Mouse (Mus musculus) gastrocnemius, adult 2 months (tissue): ENCODE results near the gene Zfp64. TPM values are rescaled to one million over a fixed set of nuclear protein-coding genes. Genes with fewer than 3 reads are reported as not detected.
A peak's percentile ranks its signal among the peaks of the same experiment; 100 is the strongest.
"Not testable (repeated sequence)": the region's sequence is repeated elsewhere in the genome, so short reads cannot be mapped to it uniquely, and the experiment has no call there.

ENCODE experiments used
- DNase-seq: peaks from one replicate; pipeline ENCODE4 v3.0.0; 2022
- H3K27ac ChIP-seq: fragments of 200-600 bp; 2 replicates; pipeline ENCODE4 v1.8.1; 2022; ENCODE audit warnings: mild to moderate bottlenecking
- H3K4me3 ChIP-seq: fragments of 200-600 bp; 2 replicates; pipeline ENCODE4 v1.8.1; 2022; ENCODE audit warnings: mild to moderate bottlenecking, moderate library complexity
- CTCF ChIP-seq: fragments of 200-600 bp; IDR thresholded peaks from 2 replicates; pipeline ENCODE4 v1.8.1; 2022; ENCODE audit warnings: antibody characterized with exemption, mild to moderate bottlenecking, moderate library complexity
- intact Hi-C: fragments of 180-260 bp; cut with DNase I; formaldehyde crosslinking; loops from one replicate; pipeline ENCODE4 v1.15.1; 2025
- total RNA-seq, 2 experiments: library from RNA; stranded (reverse); gene quantifications; 2 replicates each; pipeline ENCODE4 v1.2.3; 2021

Zfp64 gene
- total RNA-seq, 2 experiments from 2014 or later = 7.6 to 8.4 TPM

DNA sequence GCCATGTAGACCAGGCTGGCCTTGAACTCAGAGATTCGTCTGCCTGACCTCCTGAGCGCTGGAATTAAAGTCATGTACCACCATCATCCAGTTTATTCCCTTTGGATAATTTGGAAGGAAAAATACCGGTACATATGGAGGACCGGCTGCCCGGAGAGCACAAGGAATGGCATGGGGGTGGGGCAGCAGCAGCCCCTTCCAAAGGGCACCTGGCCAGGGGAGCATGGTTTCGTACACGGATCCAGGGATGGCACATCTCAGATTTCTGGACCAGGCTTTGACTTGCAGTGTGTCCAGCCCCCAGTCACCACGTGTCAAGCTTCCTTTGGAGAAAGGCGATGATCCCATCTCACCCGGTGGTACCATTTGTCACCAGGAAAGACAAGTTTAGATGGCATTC, 78.8 kb downstream of the Zfp64 start:
- H3K27ac ChIP-seq = no peak overlapping the region
- intact Hi-C loops = no loop called here
- TF ChIP-seq CTCF = no peak
- DNase-seq = no peak
- no peak overlapping the region for H3K4me3 ChIP-seq

DNA sequence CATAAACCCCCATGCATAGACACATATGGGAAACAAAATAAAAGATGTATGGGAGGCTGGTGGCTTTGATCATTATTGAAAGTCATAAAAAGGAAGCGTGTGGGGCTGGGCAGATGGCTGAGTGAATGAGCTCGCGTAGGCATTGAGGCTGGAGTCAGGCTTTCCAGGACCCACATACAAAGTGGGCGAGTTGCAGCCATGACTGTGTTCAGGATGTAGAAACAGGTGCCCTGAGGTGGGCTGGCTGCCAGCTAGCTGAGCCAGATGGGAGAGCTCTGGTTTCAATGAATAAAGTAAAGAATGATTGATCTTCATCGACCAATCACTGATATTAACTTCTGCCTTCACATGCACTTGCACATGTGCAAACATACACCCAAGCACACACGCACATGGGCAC, 80.9 kb downstream of the Zfp64 start:
- intact Hi-C loops = loop anchor here (5.0 kb wide), 1 partner anchor 182 kb away; no protein-coding TSS in a partner anchor
- no peak overlapping the region for H3K27ac ChIP-seq
- DNase-seq = no peak
- H3K4me3 ChIP-seq = no peak overlapping the region
- no peak for TF ChIP-seq CTCF

DNA sequence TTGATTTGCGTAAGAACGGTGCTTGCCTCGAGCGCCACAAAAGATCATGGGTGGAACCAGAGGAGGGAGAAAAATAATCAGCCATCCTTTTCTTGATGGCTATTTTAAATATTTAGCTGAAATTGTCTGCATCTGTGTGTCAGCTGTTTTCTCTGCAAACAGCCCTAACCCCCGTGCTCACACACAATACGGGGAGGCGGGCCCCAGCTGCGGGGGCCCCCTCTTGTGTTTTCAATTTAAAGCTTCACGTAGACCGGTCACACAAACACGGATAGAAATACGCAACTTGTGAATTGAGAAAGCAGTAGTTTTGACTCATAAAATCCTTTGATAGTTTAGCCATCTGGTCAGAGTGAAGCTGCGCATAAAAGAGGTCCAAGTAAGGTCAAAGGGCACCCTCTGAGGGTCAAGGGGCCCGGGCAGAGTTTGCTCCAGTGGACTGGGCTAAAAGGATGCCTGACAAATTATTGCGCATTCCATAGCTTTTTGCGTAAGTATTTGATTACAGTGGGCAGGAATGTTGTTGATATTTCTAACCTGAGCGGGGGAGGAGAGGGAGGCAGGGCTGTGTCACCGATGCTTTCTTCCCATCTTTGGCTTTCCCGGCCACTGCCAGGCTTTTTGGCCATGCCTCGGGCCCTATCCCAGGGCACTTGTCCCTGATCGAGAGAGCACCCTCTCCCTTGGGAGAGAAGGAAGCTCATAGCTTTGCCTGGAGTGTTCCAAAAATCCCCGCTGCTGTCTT, 83.4 kb downstream of the Zfp64 start:
- intact Hi-C loops = loop anchor here (5.0 kb wide), 1 partner anchor 180 kb away; no protein-coding TSS in a partner anchor

DNA sequence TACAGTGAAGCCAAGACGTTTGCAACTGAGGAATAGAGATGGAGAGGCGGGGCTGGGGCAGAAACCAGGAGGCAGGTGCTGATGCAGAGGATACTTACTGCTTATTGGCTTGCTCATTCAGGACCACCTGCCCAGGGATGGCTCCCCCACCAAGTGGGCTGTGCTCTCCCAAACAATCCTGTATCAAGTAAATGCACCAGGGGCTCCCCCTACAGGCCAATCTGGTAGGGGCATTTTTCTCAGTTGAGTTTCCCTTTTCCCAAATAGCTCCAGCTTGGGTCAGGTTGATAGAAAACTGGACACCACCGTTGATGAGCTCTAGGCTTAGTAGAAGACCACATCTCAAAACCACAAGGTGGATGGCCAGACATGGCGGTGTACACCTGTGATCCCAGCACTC, 84.9 kb downstream of the Zfp64 start:
- DNase-seq = peak; percentile 38
- TF ChIP-seq CTCF = peak; percentile 65
- intact Hi-C loops = loop anchor here (5.0 kb wide), 1 partner anchor 178 kb away; no protein-coding TSS in a partner anchor
- no peak overlapping the region for H3K4me3 ChIP-seq
- no peak overlapping the region for H3K27ac ChIP-seq

More for the DNA sequence above, 83.4 kb downstream of the Zfp64 start:
- 0 out of 2 replicates have a peak overlapping the region, but pooled peaks have one; percentile 5 for H3K4me3 ChIP-seq
- no peak for TF ChIP-seq CTCF
- DNase-seq = no peak
- no peak overlapping the region for H3K27ac ChIP-seq

DNA sequence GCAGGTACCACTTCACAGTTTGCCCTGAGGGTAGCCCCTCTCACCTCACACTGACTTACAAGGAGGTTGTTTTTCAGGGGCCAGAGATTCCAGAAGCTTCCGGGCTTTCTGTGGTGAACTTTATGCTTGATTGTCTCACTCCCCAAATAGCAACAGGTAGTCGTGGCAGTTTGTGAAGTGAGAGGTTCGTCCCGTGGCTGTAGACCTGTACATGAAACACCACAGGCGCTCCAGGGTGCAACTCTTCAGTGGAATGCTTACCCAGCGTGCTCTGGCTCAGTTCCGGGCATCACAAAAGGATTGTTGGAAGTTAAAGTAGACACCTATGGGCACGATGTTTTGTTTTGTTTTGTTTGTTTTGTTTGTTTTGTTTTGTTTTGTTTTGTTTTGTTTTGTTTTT, 88.4 kb downstream of the Zfp64 start:
- Histone ChIP-seq H3K27ac (no peak overlapping the region), H3K4me3 (no peak overlapping the region)
- intact Hi-C loops = loop anchor here (10.0 kb wide), 1 partner anchor 102 kb away; the partner anchor contains the start of gene Sall4
- no peak for DNase-seq
- no peak for TF ChIP-seq CTCF

DNA sequence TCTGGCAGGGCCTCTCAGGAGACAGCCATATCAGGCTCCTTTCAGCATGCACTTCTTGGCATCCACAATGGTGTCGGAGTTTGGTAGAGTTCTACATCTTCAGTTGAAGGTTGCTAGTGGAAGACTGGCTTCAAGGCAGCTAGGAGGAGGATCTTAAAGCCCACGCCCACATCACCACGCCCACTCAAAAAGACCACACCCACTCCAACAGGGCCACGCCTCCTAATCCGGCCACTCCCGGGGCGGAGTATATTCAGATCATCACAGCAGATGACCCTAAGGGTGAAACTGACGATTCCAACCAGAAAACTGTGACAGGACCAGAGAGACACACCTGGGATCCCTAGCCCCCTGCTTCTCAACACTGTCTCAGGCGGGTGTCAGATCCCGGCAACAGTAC, 89.0 kb downstream of the Zfp64 start:
- TF ChIP-seq CTCF = no peak
- Histone ChIP-seq H3K27ac (no peak overlapping the region), H3K4me3 (no peak overlapping the region)
- DNase-seq = no peak
- intact Hi-C loops = loop anchor here (10.0 kb wide), 1 partner anchor 102 kb away; the partner anchor contains the start of gene Sall4

DNA sequence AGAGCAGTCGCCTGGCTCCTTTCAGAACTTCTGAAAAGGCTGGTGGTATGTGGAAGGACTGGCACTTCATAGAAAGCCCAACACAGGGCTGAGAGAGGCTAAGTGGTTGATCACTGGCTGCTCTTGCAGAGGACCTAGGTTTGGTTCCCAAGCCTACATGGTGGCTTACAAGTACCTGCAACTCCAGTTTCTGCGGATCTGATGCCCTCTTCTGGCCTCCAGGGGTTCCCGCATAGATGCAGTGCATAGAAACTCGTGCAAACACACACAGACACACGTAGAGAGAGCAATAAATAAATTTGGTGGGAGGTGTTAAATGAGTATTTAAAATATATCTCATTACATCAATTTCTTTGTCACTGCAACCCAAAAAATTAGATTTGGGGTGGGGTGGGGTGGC, 90.5 kb downstream of the Zfp64 start:
- Histone ChIP-seq H3K4me3 (no peak overlapping the region), H3K27ac (no peak overlapping the region)
- DNase-seq = no peak
- intact Hi-C loops = loop anchor here (10.0 kb wide), 1 partner anchor 100 kb away; the partner anchor contains the start of gene Sall4
- TF ChIP-seq CTCF = no peak

DNA sequence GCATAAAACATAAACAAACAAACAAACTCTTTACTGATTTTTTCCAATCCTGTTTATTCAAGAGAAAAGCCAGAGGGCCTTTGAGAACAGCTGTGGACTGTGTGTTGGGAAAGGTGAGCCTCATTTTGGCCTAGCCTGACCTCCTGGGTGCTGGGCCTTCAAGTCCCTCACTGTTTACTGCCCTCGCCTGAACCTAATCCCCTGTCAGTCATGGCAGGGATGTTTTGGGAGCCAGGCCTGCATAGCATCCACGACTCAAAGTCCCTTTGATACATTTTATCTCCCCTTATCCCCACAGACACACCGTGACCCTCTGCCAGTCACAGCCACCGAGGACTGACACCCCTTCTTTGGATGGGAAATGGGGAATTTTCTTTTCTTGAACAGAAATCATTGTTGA, 92.7 kb downstream of the Zfp64 start:
- DNase-seq = no peak
- intact Hi-C loops = loop anchor here (10.0 kb wide), 1 partner anchor 98 kb away; the partner anchor contains the start of gene Sall4

DNA sequence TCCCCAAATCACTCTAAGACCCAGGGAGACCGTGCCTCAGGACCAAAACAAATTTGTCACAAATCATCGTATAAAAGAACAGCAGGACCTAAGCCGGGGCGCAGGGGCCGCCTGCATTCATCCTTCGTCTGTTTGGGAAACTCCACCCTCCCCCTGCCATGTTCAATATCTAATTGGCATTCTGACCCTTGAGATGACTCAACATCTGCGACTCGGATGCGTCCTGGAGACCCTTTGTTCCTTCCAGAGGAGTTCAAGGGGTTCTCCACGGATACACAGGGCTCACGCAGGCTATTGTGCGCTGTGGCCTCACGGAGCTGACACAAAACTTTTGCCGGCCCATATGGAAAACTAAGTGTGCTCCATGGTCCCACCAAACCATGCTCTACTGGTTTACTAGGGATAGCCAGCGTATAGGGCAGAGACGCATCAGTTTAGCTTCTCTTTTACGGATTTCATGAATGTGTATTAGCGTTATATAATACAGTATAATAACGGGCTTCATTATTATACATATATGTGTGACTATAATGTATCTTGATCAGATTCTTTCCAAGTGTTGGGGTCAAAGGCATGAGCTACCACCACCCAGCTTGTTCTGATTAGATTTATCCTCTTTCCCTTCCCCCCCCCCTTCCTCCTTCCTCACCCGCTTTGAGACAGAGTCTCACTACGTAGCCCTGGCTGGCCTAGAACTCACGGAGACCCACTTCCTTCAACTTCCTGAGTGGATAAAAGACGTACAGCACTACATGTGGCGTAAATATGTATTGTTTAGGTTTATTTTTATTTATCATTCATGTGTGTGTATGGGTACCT, 94.3 kb downstream of the Zfp64 start:
- DNase-seq = no peak
- TF ChIP-seq CTCF = no peak
- no peak overlapping the region for H3K4me3 ChIP-seq
- intact Hi-C loops = loop anchor here (10.0 kb wide), 1 partner anchor 96 kb away; the partner anchor contains the start of gene Sall4
- no peak overlapping the region for H3K27ac ChIP-seq

More for the DNA sequence above, 92.7 kb downstream of the Zfp64 start:
- Histone ChIP-seq H3K4me3 (no peak overlapping the region), H3K27ac (no peak overlapping the region)
- no peak for TF ChIP-seq CTCF

DNA sequence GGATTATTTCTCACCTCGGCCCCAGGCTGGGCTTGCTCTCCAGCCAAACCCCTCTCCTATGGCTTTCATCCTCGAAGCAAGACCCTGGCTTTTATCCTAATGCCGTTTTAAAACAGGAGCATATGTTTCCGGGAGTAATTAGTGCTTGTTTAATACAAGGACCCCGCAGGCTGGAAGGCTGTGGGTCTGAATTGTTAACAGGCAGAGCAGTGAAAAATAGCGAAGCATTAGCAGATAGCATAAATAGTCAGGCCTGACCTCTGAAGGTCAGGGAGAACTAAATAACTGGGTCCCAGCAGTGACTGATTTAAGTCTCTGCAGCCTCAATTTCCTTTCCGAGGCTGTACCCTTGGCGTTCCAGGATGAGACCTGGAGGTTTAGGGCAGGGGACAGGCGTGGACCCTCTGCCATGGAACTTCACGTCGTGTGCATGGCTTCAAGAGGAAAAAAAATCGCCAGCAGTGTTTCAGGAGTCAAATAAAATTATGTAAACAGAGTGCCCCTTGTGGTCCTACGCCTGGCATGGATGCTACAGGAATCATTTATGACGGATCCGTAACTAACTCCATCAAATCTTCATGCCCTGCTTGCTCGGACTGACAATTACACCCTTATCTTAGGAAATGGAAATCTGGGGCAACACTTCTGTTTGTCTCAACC, 95.2 kb downstream of the Zfp64 start:
- Histone ChIP-seq H3K4me3 (no peak overlapping the region), H3K27ac (no peak overlapping the region)
- intact Hi-C loops = loop anchor here (10.0 kb wide), 1 partner anchor 95 kb away; the partner anchor contains the start of gene Sall4
- no peak for TF ChIP-seq CTCF
- no peak for DNase-seq

DNA sequence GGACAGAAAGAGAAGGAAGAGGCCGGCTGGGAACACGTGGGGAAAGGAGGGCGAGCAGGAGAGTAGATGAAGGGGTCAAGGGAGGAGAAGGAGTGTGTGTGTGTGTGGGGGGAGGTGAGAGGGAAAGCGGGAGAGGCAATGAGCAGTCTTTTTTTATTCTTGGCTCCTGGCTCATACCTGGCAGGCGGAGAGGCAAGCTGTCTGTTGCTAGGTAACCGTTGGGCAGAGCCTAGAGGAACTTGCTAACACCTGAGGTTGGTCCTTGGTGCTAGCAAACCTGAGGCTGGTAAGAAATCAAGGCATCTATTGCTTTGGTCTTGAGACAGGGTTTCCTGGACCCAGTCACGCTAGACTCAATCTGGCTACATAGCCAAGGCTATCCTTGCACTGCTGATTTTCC, 98.7 kb downstream of the Zfp64 start:
- intact Hi-C loops = no loop called here

DNA sequence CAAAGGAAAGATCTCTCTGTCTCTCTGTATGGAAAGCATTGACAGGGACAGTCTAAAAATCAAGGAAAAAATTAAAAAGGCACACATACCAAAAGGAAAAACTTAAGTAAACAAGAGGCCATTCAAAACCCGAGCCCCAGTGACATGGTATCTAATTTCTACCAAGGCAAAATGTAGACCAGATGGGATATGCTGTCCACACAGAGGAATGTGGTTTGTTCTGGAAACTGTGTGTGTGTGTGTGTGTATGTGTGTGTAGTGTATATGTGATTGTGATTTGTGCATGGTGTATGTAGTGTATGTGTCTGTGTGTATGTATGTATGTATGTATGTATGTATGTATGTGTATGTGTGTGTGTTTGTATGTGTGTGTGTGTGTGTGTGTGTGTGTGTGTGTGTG, 100.6 kb downstream of the Zfp64 start:
- H3K4me3 ChIP-seq = no peak overlapping the region
- DNase-seq = no peak
- intact Hi-C loops = no loop called here
- TF ChIP-seq CTCF = no peak
- H3K27ac ChIP-seq = no peak overlapping the region

More for the DNA sequence above, 98.7 kb downstream of the Zfp64 start:
- H3K27ac ChIP-seq = no peak overlapping the region
- DNase-seq = no peak
- H3K4me3 ChIP-seq = no peak overlapping the region
- TF ChIP-seq CTCF = no peak

DNA sequence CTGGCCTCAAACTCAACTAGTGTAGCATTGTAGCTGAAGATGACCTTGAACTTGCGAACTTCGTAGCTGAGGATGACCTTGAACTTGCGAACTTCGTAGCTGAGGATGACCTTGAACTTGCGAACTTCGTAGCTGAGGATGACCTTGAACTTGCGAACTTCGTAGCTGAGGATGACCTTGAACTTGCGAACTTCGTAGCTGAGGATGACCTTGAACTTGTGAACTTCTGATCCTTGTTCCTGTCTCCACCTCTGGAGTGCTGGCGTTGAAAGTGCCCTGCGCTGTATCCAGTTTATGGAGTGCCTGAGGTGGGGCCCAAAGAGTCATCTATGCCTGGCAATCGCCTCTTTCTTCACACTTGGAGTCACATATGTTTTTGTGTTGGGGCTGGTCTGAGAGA, 101.5 kb downstream of the Zfp64 start:
- H3K4me3 ChIP-seq, H3K27ac ChIP-seq, intact Hi-C loops, DNase-seq: not testable (repeated sequence)
